Mouse (Mus musculus): Measurements from ENCODE around the gene Mcm9. TPM values are rescaled to one million over a fixed set of nuclear protein-coding genes. Genes with fewer than 3 reads are reported as not detected.

Gene Mcm9
- polyA plus RNA-seq, 1 experiment from 2014 or later: 10.9 TPM

GRCm38 (mm10) chr10:53612172-53612571, 18.1 kb downstream of the Mcm9 start:
- H3K36me3 ChIP-seq: peaks cover 56% of the 10 kb centered on the region
- no peak for ATAC-seq (ENCODE audit: insufficient number of reproducible peaks, low FRiP score, low TSS enrichment, low read depth)
- WGBS: 63% methylated on average over 1 of the region's 1 CpGs

GRCm38 (mm10) chr10:53608274-53608673, 22.0 kb downstream of the Mcm9 start:
- no peaks in the 10 kb centered on the region for H3K27me3 ChIP-seq
- H3K4me1 ChIP-seq: no peaks in the 10 kb centered on the region
- H3K9me3 ChIP-seq (replicated peaks): no peaks in the 10 kb centered on the region
- peaks cover 55% of the 10 kb centered on the region for H3K36me3 ChIP-seq
- no peak overlapping the region for H3K4me3 ChIP-seq (replicated peaks)
- WGBS: 61% methylated on average over 2 of the region's 2 CpGs
- ATAC-seq (ENCODE audit: insufficient number of reproducible peaks, low FRiP score, low TSS enrichment, low read depth): no peak
- no peak overlapping the region for H3K27ac ChIP-seq (replicated peaks)
- H3K9ac ChIP-seq: no peak overlapping the region
- no peak overlapping the region for H3K4me2 ChIP-seq (replicated peaks)

More at GRCm38 (mm10) chr10:53612172-53612571, 18.1 kb downstream of the Mcm9 start:
- Histone ChIP-seq H3K4me3 (replicated peaks) (no peak overlapping the region), H3K9me3 (replicated peaks) (no peaks in the 10 kb centered on the region), H3K4me2 (replicated peaks) (no peak overlapping the region), H3K27me3 (no peaks in the 10 kb centered on the region), H3K9ac (no peak overlapping the region), H3K27ac (replicated peaks) (no peak overlapping the region), H3K4me1 (no peaks in the 10 kb centered on the region)

GRCm38 (mm10) chr10:53605328-53605727, 24.9 kb downstream of the Mcm9 start:
- peaks cover 47% of the 10 kb centered on the region for H3K36me3 ChIP-seq
- H3K27ac ChIP-seq (replicated peaks): no peak overlapping the region
- ATAC-seq (ENCODE audit: insufficient number of reproducible peaks, low FRiP score, low TSS enrichment, low read depth): no peak
- no peak overlapping the region for H3K4me2 ChIP-seq (replicated peaks)
- no peaks in the 10 kb centered on the region for H3K9me3 ChIP-seq (replicated peaks)
- no peaks in the 10 kb centered on the region for H3K27me3 ChIP-seq
- no peak overlapping the region for H3K9ac ChIP-seq
- WGBS: 64% methylated on average over 2 of the region's 2 CpGs
- no peak overlapping the region for H3K4me3 ChIP-seq (replicated peaks)
- no peaks in the 10 kb centered on the region for H3K4me1 ChIP-seq

- H3K36me3 ChIP-seq: peaks cover 3% of the 10 kb centered on the region; the same call in 1 of the 2 replicates
- no peak overlapping the region for H3K27ac ChIP-seq (replicated peaks)
- H3K4me1 ChIP-seq: peaks cover 13% of the 10 kb centered on the region
- ATAC-seq (ENCODE audit: insufficient number of reproducible peaks, low FRiP score, low TSS enrichment, low read depth): no peak
- no peaks in the 10 kb centered on the region for H3K27me3 ChIP-seq
- peak overlapping the region; percentile 19; the same call in 1 of the 2 replicates for H3K4me3 ChIP-seq (replicated peaks)
- peak overlapping the region; percentile 28 for H3K4me2 ChIP-seq (replicated peaks)
- 50% methylated on average over 5 of the region's 5 CpGs for WGBS
- no peak overlapping the region for H3K9ac ChIP-seq
- H3K9me3 ChIP-seq (replicated peaks): no peaks in the 10 kb centered on the region
Observed at GRCm38 (mm10) chr10:53598821-53599220, 31.4 kb downstream of the Mcm9 start.

GRCm38 (mm10) chr10:53597121-53597881, 32.9 kb downstream of the Mcm9 start:
- Histone ChIP-seq H3K36me3 (no peaks in the 10 kb centered on the region), H3K4me2 (replicated peaks) (peak overlapping the region; percentile 69), H3K27me3 (no peaks in the 10 kb centered on the region), H3K9me3 (replicated peaks) (no peaks in the 10 kb centered on the region), H3K9ac (peak overlapping the region; percentile 90), H3K27ac (replicated peaks) (peak overlapping the region; percentile 99), H3K4me3 (replicated peaks) (peak overlapping the region; percentile 88), H3K4me1 (peaks cover 13% of the 10 kb centered on the region)
- peak; percentile 11; the same call in 1 of the 2 replicates for ATAC-seq (ENCODE audit: insufficient number of reproducible peaks, low FRiP score, low TSS enrichment, low read depth)
- under 1% methylated on average over 99 of the region's 99 CpGs for WGBS

GRCm38 (mm10) chr10:53596677-53597120, 33.5 kb downstream of the Mcm9 start, which contains the start of gene Asf1a:
Gene Asf1a (plus strand): TSS chr10:53596757.
- peak; percentile 97 for ATAC-seq (ENCODE audit: insufficient number of reproducible peaks, low FRiP score, low TSS enrichment, low read depth)
- Histone ChIP-seq H3K4me3 (replicated peaks) (peak within 1 kb of the TSS; percentile 88), H3K4me2 (replicated peaks) (peak within 1 kb of the TSS; percentile 69), H3K4me1 (peaks cover 13% of the 10 kb centered on the region), H3K27ac (replicated peaks) (peak within 1 kb of the TSS; percentile 99), H3K36me3 (no peaks in the 10 kb centered on the region), H3K9ac (peak within 1 kb of the TSS; percentile 90), H3K27me3 (no peaks in the 10 kb centered on the region), H3K9me3 (replicated peaks) (no peaks in the 10 kb centered on the region)
- under 1% methylated on average over 52 of the region's 52 CpGs for WGBS

GRCm38 (mm10) chr10:53595744-53596676, 34.2 kb downstream of the Mcm9 start:
- peak overlapping the region; percentile 88 for H3K4me3 ChIP-seq (replicated peaks)
- H3K36me3 ChIP-seq: no peaks in the 10 kb centered on the region
- peak; percentile 94 for ATAC-seq (ENCODE audit: insufficient number of reproducible peaks, low FRiP score, low TSS enrichment, low read depth)
- 3% methylated on average over 27 of the region's 27 CpGs for WGBS
- peaks cover 13% of the 10 kb centered on the region for H3K4me1 ChIP-seq
- H3K4me2 ChIP-seq (replicated peaks): peak overlapping the region; percentile 69
- H3K9ac ChIP-seq: peak overlapping the region; percentile 70
- peak overlapping the region; percentile 99 for H3K27ac ChIP-seq (replicated peaks)
- H3K9me3 ChIP-seq (replicated peaks): no peaks in the 10 kb centered on the region
- no peaks in the 10 kb centered on the region for H3K27me3 ChIP-seq

DNA sequence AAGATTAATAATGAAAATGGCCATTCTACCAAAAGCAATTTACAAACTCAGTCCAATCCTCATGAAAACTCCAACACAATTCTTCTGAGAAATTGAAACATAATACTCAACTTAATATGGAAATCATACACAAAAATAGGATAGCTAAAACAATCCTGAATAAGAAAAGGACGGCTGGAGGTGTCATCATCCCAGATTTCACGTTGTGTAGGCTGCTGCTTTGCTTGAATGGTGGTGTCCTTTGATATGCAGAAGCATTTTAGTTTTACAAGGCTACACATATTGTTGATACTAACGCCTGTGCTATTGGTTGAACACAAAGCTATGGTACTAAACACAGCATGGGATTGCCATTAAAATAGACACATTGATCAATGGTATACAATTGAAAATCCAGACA, 44.5 kb downstream of the Mcm9 start:
- Histone ChIP-seq H3K9me3 (replicated peaks) (no peaks in the 10 kb centered on the region), H3K9ac (no peak overlapping the region), H3K4me2 (replicated peaks) (no peak overlapping the region), H3K27ac (replicated peaks) (no peak overlapping the region), H3K4me3 (replicated peaks) (no peak overlapping the region), H3K4me1 (no peaks in the 10 kb centered on the region), H3K27me3 (no peaks in the 10 kb centered on the region), H3K36me3 (no peaks in the 10 kb centered on the region)
- ATAC-seq (ENCODE audit: insufficient number of reproducible peaks, low FRiP score, low TSS enrichment, low read depth): no peak
- WGBS: 79% methylated on average over 3 of the region's 3 CpGs

DNA sequence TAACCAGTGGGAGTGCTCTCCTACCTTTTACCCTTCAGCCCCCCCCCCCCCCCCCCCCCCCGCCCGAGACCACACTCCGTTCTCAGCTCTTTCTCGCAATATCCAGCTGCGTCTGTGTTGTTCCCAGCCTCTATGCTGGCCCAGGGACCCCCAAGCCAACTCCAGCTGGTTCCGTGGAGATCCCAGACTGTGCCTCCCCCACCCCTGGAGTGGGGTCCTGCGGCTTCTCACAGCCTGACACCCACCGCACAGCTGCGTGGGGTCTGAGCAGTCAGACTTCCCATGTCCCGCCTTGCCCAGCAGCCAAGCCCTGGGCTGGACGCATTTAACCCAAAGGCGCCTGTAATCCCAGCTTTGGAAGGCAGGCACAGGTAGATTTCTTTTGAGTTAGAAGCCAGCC, 49.2 kb downstream of the Mcm9 start:
- Histone ChIP-seq H3K9ac (no peak overlapping the region), H3K9me3 (replicated peaks) (no peaks in the 10 kb centered on the region), H3K27ac (replicated peaks) (no peak overlapping the region), H3K4me2 (replicated peaks) (peak overlapping the region; percentile 65), H3K36me3 (no peaks in the 10 kb centered on the region), H3K4me3 (replicated peaks) (peak overlapping the region; percentile 37), H3K27me3 (no peaks in the 10 kb centered on the region), H3K4me1 (no peaks in the 10 kb centered on the region)
- 27% methylated on average over 7 of the region's 12 CpGs for WGBS
- 0 out of 2 replicates have a peak, but pooled peaks have one; percentile 49 for ATAC-seq (ENCODE audit: insufficient number of reproducible peaks, low FRiP score, low TSS enrichment, low read depth)

GRCm38 (mm10) chr10:53580621-53581081, 49.6 kb downstream of the Mcm9 start:
- WGBS: 13% methylated on average over 14 of the region's 14 CpGs
- no peak overlapping the region for H3K9ac ChIP-seq

DNA sequence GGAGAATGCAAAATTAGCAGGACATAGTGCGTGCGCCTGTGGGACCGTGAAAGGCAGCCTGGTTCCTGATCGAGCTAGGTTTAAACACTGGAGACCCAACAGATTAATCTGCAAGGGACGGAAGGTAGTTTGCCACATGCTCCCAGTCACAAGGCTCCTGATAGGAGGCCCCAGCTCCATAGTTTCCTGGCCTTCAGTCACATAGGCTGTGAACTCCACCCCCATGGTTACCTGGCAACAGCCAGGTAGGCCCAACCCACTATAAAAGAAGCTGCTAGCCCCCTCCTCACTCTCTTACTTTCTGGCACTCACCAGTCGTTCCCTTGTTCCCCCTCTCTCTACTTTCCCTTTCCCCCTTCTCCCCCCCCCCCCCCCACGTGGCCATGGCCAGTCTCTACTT, 50.1 kb downstream of the Mcm9 start:
- no peaks in the 10 kb centered on the region for H3K36me3 ChIP-seq
- H3K4me1 ChIP-seq: no peaks in the 10 kb centered on the region
- peak overlapping the region; percentile 37 for H3K4me3 ChIP-seq (replicated peaks)
- WGBS: 39% methylated on average over 7 of the region's 7 CpGs
- peak; percentile 76 for ATAC-seq (ENCODE audit: insufficient number of reproducible peaks, low FRiP score, low TSS enrichment, low read depth)
- H3K9ac ChIP-seq: no peak overlapping the region
- H3K9me3 ChIP-seq (replicated peaks): no peaks in the 10 kb centered on the region
- no peak overlapping the region for H3K27ac ChIP-seq (replicated peaks)
- H3K27me3 ChIP-seq: no peaks in the 10 kb centered on the region
- peak overlapping the region; percentile 65 for H3K4me2 ChIP-seq (replicated peaks)

More at GRCm38 (mm10) chr10:53580621-53581081, 49.6 kb downstream of the Mcm9 start:
- H3K4me2 ChIP-seq (replicated peaks): peak overlapping the region; percentile 65
- no peaks in the 10 kb centered on the region for H3K36me3 ChIP-seq
- H3K4me3 ChIP-seq (replicated peaks): peak overlapping the region; percentile 37
- no peaks in the 10 kb centered on the region for H3K27me3 ChIP-seq
- peak; percentile 81 for ATAC-seq (ENCODE audit: insufficient number of reproducible peaks, low FRiP score, low TSS enrichment, low read depth)
- H3K4me1 ChIP-seq: no peaks in the 10 kb centered on the region
- H3K9me3 ChIP-seq (replicated peaks): no peaks in the 10 kb centered on the region
- no peak overlapping the region for H3K27ac ChIP-seq (replicated peaks)

Measured in embryonic facial prominence, embryonic 15.5 days (tissue).